Mouse (Mus musculus) embryonic facial prominence, embryonic 12.5 days (tissue): Measurements from ENCODE around the gene Asb14. TPM values are rescaled to one million over a fixed set of nuclear protein-coding genes. Genes with fewer than 3 reads are reported as not detected.

ENCODE experiments used
- ATAC-seq: fragments of 200-750 bp; cut with Nextera tagmentation; 2 replicates; pipeline ENCODE4 v1.8.0; 2017; ENCODE audit not compliant: insufficient number of reproducible peaks, insufficient read depth, low FRiP score, low TSS enrichment
- H3K27ac ChIP-seq: fragments of 300-500 bp; sonication (generic); 2 replicates; pipeline ENCODE4 v1.5.1; 2016; ENCODE audit warnings: mild to moderate bottlenecking
- H3K27me3 ChIP-seq: fragments of 300-500 bp; sonication (generic); 2 replicates; pipeline ENCODE4 v1.6.1; 2016; ENCODE audit warnings: mild to moderate bottlenecking, moderate library complexity
- H3K36me3 ChIP-seq: fragments of 300-500 bp; sonication (generic); 2 replicates; pipeline ENCODE4 v1.6.1; 2016; ENCODE audit warnings: mild to moderate bottlenecking
- H3K4me1 ChIP-seq: fragments of 300-500 bp; sonication (generic); 2 replicates; pipeline ENCODE4 v1.6.1; 2016
- H3K4me2 ChIP-seq: fragments of 300-500 bp; sonication (generic); replicated peaks from 2 replicates; pipeline ENCODE4 v1.6.1; 2016; ENCODE audit warnings: mild to moderate bottlenecking, moderate library complexity
- H3K4me3 ChIP-seq: fragments of 300-500 bp; sonication (generic); 2 replicates; pipeline ENCODE4 v1.5.1; 2016; ENCODE audit warnings: mild to moderate bottlenecking
- H3K9ac ChIP-seq: fragments of 300-500 bp; sonication (generic); 2 replicates; pipeline ENCODE4 v1.6.1; 2016; ENCODE audit warnings: mild to moderate bottlenecking, moderate library complexity
- H3K9me3 ChIP-seq: fragments of 300-500 bp; sonication (generic); 2 replicates; pipeline ENCODE4 v1.6.1; 2016; ENCODE audit warnings: mild to moderate bottlenecking, moderate library complexity
- WGBS: fragments of 180-500 bp; shearing (Covaris S2); methylation state at CpG from one replicate; pipeline ENCODE4 v1.1.7; 2016; 5-methylcytosine and 5-hydroxymethylcytosine counted together
- polyA plus RNA-seq: library from polyadenylated mRNA; unstranded; fragments of >200 nt; fragmentation: Nextera tagmentation; extraction: Ambion mirVana; gene quantifications from 2 replicates; pipeline ENCODE4 v1.2.1, GENCODE M21; 2016

Asb14 gene
- polyA plus RNA-seq: 0.12 TPM in 1 of 2 replicates, not detected in the other

GRCm38 (mm10) chr14:26894392-26894791 is at the start of gene Asb14:
TSS of gene Asb14 (plus strand) at chr14:26894557.
- Histone ChIP-seq H3K27me3 (no peaks in the 10 kb centered on the region), H3K4me1 (no peaks in the 10 kb centered on the region), H3K9ac (no peak within 1 kb of the TSS), H3K4me3 (no peak within 1 kb of the TSS), H3K36me3 (no peaks in the 10 kb centered on the region), H3K27ac (no peak within 1 kb of the TSS), H3K4me2 (no peak within 1 kb of the TSS), H3K9me3 (no peaks in the 10 kb centered on the region)
- ATAC-seq: no peak
- WGBS: 92% methylated on average over 4 of the region's 4 CpGs

GRCm38 (mm10) chr14:26853053-26853452 is 41.3 kb upstream of the Asb14 start:
- 85% methylated on average over 8 of the region's 8 CpGs for WGBS

GRCm38 (mm10) chr14:26854066-26854465 is 40.3 kb upstream of the Asb14 start:
- 79% methylated on average over 2 of the region's 2 CpGs for whole genome bisulfite sequencing
- H3K4me3 ChIP-seq: no peak overlapping the region
- H3K4me2 ChIP-seq: no peak overlapping the region
- H3K27me3 ChIP-seq: no peaks in the 10 kb centered on the region
- no peak overlapping the region for H3K9ac ChIP-seq
- no peaks in the 10 kb centered on the region for H3K36me3 ChIP-seq
- H3K9me3 ChIP-seq: no peaks in the 10 kb centered on the region
- H3K27ac ChIP-seq: no peak overlapping the region
- ATAC-seq: no peak
- H3K4me1 ChIP-seq: no peaks in the 10 kb centered on the region

More at GRCm38 (mm10) chr14:26853053-26853452, 41.3 kb upstream of the Asb14 start:
- no peaks in the 10 kb centered on the region for H3K4me1 ChIP-seq
- no peaks in the 10 kb centered on the region for H3K9me3 ChIP-seq
- no peaks in the 10 kb centered on the region for H3K36me3 ChIP-seq
- H3K27ac ChIP-seq: no peak overlapping the region
- H3K4me2 ChIP-seq: no peak overlapping the region
- H3K4me3 ChIP-seq: no peak overlapping the region
- H3K9ac ChIP-seq: no peak overlapping the region
- H3K27me3 ChIP-seq: no peaks in the 10 kb centered on the region
- ATAC-seq: no peak

- no peak for ATAC-seq
- Histone ChIP-seq H3K27ac (no peak overlapping the region), H3K4me2 (no peak overlapping the region), H3K4me1 (no peaks in the 10 kb centered on the region), H3K36me3 (no peaks in the 10 kb centered on the region), H3K27me3 (no peaks in the 10 kb centered on the region), H3K9ac (no peak overlapping the region), H3K4me3 (no peak overlapping the region), H3K9me3 (no peaks in the 10 kb centered on the region)
- 73% methylated on average over 2 of the region's 2 CpGs for WGBS
Observed at GRCm38 (mm10) chr14:26858364-26858763, 36.0 kb upstream of the Asb14 start.

DNA sequence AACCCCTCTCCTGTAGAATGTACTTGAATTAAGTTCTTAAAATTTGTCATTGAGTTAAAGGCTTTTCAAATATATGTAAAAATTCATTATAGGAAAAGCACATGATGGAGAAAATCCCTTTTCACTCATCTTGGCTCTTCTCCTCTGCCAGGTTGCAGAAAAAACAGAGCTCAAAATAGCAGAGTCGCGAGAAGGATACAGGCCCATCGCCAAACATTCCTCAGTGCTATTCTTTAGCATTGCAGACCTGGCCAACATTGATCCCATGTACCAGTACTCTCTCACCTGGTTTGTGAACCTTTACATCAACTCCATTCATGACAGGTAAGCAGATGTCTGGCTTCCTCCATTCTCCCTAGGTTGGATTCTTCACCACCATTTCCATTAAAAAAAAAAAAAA is 35.3 kb upstream of the Asb14 start:
- H3K36me3 ChIP-seq: no peaks in the 10 kb centered on the region
- H3K4me2 ChIP-seq: no peak overlapping the region
- no peaks in the 10 kb centered on the region for H3K27me3 ChIP-seq
- ATAC-seq: no peak
- no peak overlapping the region for H3K4me3 ChIP-seq
- no peaks in the 10 kb centered on the region for H3K9me3 ChIP-seq
- no peak overlapping the region for H3K27ac ChIP-seq
- no peaks in the 10 kb centered on the region for H3K4me1 ChIP-seq
- 92% methylated on average over 3 of the region's 3 CpGs for WGBS
- no peak overlapping the region for H3K9ac ChIP-seq

DNA sequence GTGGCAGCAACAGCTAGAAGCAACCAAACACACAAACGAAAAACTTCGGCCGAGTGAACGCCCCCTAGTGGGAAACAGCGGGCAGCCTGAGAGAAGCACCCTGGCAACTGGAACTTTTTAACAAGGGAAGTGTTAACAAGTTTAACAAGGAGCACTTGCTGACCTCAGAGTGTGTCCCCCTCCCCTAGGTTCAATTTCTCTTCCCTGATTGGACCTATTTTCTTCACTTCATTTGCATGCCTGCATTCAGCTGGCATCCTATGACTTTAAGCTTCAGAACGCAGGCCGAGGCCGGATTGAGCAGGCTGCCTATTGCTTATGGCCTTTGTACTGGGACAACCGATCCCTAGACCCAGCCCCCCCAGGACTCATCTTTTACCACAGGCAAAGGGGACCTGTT is 27.0 kb upstream of the Asb14 start:
- no peak overlapping the region for H3K9ac ChIP-seq
- no peaks in the 10 kb centered on the region for H3K27me3 ChIP-seq
- H3K9me3 ChIP-seq: no peaks in the 10 kb centered on the region
- ATAC-seq: no peak
- H3K36me3 ChIP-seq: no peaks in the 10 kb centered on the region
- H3K4me1 ChIP-seq: no peaks in the 10 kb centered on the region
- no peak overlapping the region for H3K4me3 ChIP-seq
- 68% methylated on average over 9 of the region's 9 CpGs for WGBS
- H3K4me2 ChIP-seq: no peak overlapping the region
- H3K27ac ChIP-seq: no peak overlapping the region

DNA sequence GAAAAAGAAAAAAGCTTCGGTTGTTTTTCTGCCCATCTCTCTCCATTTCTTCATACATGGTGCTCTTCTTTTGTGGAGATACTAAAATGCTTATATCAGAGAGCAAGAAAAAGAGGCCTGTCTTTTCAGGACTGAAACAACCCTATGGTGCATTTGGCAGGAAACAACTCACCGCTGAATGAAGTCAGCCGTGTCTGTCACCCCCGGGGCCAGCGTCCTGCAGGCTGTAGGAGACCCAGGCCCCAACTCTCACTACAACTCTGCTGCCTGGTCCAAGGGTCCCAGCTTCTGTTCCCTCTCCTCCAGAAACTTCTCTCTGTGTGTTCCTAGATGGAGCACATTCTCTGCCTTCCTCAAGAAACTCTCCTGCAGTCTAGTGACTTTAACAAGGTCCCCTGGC is 26.1 kb upstream of the Asb14 start:
- H3K9ac ChIP-seq: no peak overlapping the region
- H3K36me3 ChIP-seq: no peaks in the 10 kb centered on the region
- no peaks in the 10 kb centered on the region for H3K27me3 ChIP-seq
- no peaks in the 10 kb centered on the region for H3K9me3 ChIP-seq
- WGBS: 77% methylated on average over 5 of the region's 5 CpGs
- H3K4me1 ChIP-seq: no peaks in the 10 kb centered on the region
- H3K27ac ChIP-seq: no peak overlapping the region
- H3K4me3 ChIP-seq: no peak overlapping the region
- ATAC-seq: no peak
- H3K4me2 ChIP-seq: no peak overlapping the region

GRCm38 (mm10) chr14:26878756-26879155 is 15.6 kb upstream of the Asb14 start:
- Histone ChIP-seq H3K36me3 (no peaks in the 10 kb centered on the region), H3K9me3 (no peaks in the 10 kb centered on the region), H3K27ac (no peak overlapping the region), H3K4me2 (no peak overlapping the region), H3K4me1 (no peaks in the 10 kb centered on the region), H3K9ac (no peak overlapping the region), H3K27me3 (no peaks in the 10 kb centered on the region), H3K4me3 (no peak overlapping the region)
- WGBS: 84% methylated on average over 4 of the region's 4 CpGs
- no peak for ATAC-seq

- no peak for ATAC-seq
- 69% methylated on average over 2 of the region's 2 CpGs for WGBS
- Histone ChIP-seq H3K9ac (no peak overlapping the region), H3K9me3 (no peaks in the 10 kb centered on the region), H3K4me2 (no peak overlapping the region), H3K4me1 (no peaks in the 10 kb centered on the region), H3K27ac (no peak overlapping the region), H3K4me3 (no peak overlapping the region), H3K36me3 (no peaks in the 10 kb centered on the region), H3K27me3 (no peaks in the 10 kb centered on the region)
Observed at GRCm38 (mm10) chr14:26879976-26880375, 14.4 kb upstream of the Asb14 start.

GRCm38 (mm10) chr14:26881700-26882099 is 12.7 kb upstream of the Asb14 start:
- H3K27ac ChIP-seq: no peak overlapping the region
- H3K4me3 ChIP-seq: no peak overlapping the region
- ATAC-seq: no peak
- no peaks in the 10 kb centered on the region for H3K27me3 ChIP-seq
- H3K4me1 ChIP-seq: no peaks in the 10 kb centered on the region
- 83% methylated on average over 5 of the region's 5 CpGs for WGBS
- H3K9ac ChIP-seq: no peak overlapping the region
- H3K36me3 ChIP-seq: no peaks in the 10 kb centered on the region
- no peaks in the 10 kb centered on the region for H3K9me3 ChIP-seq
- no peak overlapping the region for H3K4me2 ChIP-seq

- H3K9me3 ChIP-seq: no peaks in the 10 kb centered on the region
Observed at GRCm38 (mm10) chr14:26887244-26887643, 7.1 kb upstream of the Asb14 start.

DNA sequence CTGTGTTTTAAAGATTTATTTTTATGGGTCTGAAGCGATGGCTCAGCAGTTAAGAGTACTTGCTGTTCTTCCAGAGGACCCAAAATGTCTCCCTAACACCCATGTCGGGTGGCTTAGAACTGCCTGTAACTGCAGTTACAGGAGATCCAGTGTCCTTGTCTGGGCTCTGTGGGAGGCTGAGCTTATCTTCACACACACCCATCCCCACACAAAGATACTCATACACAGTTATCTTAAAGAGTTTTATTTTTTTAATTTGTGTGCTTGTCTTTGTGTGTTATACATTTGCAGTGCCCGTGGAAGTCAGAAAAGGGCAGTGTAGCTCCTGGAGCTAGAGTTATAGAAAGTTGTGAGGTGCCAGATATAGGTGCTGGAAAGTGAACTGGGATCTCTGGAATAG is 3.6 kb upstream of the Asb14 start:
- H3K4me3 ChIP-seq: no peak overlapping the region
- no peaks in the 10 kb centered on the region for H3K4me1 ChIP-seq
- no peak for ATAC-seq
- H3K9ac ChIP-seq: no peak overlapping the region
- no peaks in the 10 kb centered on the region for H3K36me3 ChIP-seq
- no peaks in the 10 kb centered on the region for H3K9me3 ChIP-seq
- H3K27me3 ChIP-seq: no peaks in the 10 kb centered on the region
- H3K4me2 ChIP-seq: no peak overlapping the region
- H3K27ac ChIP-seq: no peak overlapping the region
- 93% methylated on average over 3 of the region's 3 CpGs for WGBS

More at GRCm38 (mm10) chr14:26887244-26887643, 7.1 kb upstream of the Asb14 start:
- Histone ChIP-seq H3K27me3 (no peaks in the 10 kb centered on the region), H3K4me2 (no peak overlapping the region), H3K4me1 (no peaks in the 10 kb centered on the region), H3K27ac (no peak overlapping the region), H3K36me3 (no peaks in the 10 kb centered on the region), H3K4me3 (no peak overlapping the region), H3K9ac (no peak overlapping the region)
- 80% methylated on average over 3 of the region's 3 CpGs for WGBS
- no peak for ATAC-seq

GRCm38 (mm10) chr14:26899490-26899889 is 5.1 kb downstream of the Asb14 start:
- Histone ChIP-seq H3K27me3 (no peaks in the 10 kb centered on the region), H3K36me3 (no peaks in the 10 kb centered on the region), H3K9ac (no peak overlapping the region), H3K4me2 (no peak overlapping the region), H3K4me3 (no peak overlapping the region), H3K9me3 (no peaks in the 10 kb centered on the region), H3K4me1 (no peaks in the 10 kb centered on the region), H3K27ac (no peak overlapping the region)
- WGBS: 75% methylated on average over 2 of the region's 2 CpGs
- ATAC-seq: no peak
